Mouse (Mus musculus) small intestine, adult 2 months (tissue): ENCODE data around the gene Nrn1.

Experiments
- CTCF ChIP-seq: fragments of 200-500 bp; IDR thresholded peaks from 2 replicates; pipeline ENCODE4 v1.5.1; 2012; ENCODE audit warnings: low read depth, mild to moderate bottlenecking, control low read depth, inconsistent platforms, low read length, moderate library complexity, mixed read lengths; ENCODE audit not compliant: insufficient replicate concordance, insufficient read length; ENCODE audit errors: extremely low read depth
- POLR2A ChIP-seq: fragments of 200-500 bp; IDR thresholded peaks from 2 replicates; pipeline ENCODE4 v1.6.1; 2012; ENCODE audit warnings: low read depth, mild to moderate bottlenecking, control low read depth, inconsistent platforms, low read length, moderate library complexity

DNA sequence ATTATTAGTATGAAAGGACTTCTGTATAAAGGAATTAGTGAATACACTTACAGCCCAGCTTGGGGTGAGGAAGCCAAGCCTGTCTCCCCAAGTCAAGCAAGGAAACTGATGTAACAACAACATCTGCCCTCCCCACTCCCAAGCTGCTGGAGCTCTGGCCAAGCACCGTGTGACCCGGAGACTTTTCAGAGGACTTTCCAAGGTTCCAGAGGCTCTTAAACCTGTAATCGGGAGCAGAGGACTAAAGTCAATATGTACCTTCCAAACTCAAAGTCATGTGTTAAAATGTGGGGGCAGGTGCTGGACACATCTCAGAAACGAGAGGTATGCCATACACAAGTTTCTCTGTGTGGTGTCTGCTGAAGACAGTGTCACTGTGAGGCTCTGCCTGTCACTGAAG, 51.4 kb downstream of the Nrn1 start:
- TF ChIP-seq CTCF (no peak), POLR2A (no peak)
